Mouse (Mus musculus) splenic B cell, adult 2 months (primary cell): Measurements from ENCODE around the gene Loxl1.

ENCODE experiments used
- DNase-seq: peaks from one replicate; pipeline ENCODE4 v3.0.0-alpha.2; 2011; ENCODE audit warnings: low read depth, low spot score
- H3K27me3 ChIP-seq: 2 replicates; pipeline ENCODE4 v1.6.1; 2012; ENCODE audit warnings: mild to moderate bottlenecking, low read length, moderate library complexity, mixed read lengths; ENCODE audit not compliant: control insufficient read depth, poor library complexity, insufficient read depth, severe bottlenecking
- H3K36me3 ChIP-seq: 2 replicates; pipeline ENCODE4 v1.6.1; 2012; ENCODE audit warnings: mild to moderate bottlenecking, low read length, moderate library complexity, mixed read lengths; ENCODE audit not compliant: control insufficient read depth, poor library complexity, insufficient read depth, severe bottlenecking

The Loxl1 gene

DNA sequence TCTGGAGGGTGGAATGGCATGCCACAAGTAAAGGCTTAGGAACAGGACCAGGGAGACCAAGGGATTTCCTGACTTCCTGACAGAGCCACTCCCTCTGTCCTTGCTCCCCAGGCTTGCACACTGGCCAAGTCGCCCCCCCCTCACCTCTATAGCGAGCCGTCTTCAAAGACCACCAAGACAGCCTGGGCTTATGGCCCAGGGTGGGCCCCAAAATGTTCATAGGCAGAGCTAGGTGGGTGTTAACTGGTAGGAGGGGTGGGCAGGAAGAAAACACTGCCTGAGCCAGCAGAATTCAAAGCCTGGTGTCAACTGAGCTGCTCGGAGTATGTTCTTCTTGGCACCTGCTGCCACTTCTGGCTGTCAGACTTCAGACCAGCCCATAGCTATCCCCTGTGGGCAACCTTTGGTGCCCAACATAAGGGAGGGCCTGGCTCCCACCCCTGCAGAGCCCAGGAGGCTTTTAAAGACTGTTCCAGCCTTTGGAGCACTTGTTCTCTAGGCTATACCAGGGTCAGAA, 15.0 kb downstream of the Loxl1 start:
- no peaks in the 10 kb centered on the region for H3K27me3 ChIP-seq
- no peak for DNase-seq

GRCm38 (mm10) chr9:58297065-58297464, 15.9 kb downstream of the Loxl1 start:
- Histone ChIP-seq H3K27me3 (no peaks in the 10 kb centered on the region), H3K36me3 (no peaks in the 10 kb centered on the region)
- no peak for DNase-seq

More for the DNA sequence above, 15.0 kb downstream of the Loxl1 start:
- no peaks in the 10 kb centered on the region for H3K36me3 ChIP-seq

- Histone ChIP-seq H3K27me3 (no peaks in the 10 kb centered on the region), H3K36me3 (no peaks in the 10 kb centered on the region)
- DNase-seq, result no peak
Measured at GRCm38 (mm10) chr9:58295766-58296361, 17.1 kb downstream of the Loxl1 start.

- no peaks in the 10 kb centered on the region for H3K27me3 ChIP-seq
- no peaks in the 10 kb centered on the region for H3K36me3 ChIP-seq
- DNase-seq, result no peak
Measured at GRCm38 (mm10) chr9:58295345-58295744, 17.6 kb downstream of the Loxl1 start.

DNA sequence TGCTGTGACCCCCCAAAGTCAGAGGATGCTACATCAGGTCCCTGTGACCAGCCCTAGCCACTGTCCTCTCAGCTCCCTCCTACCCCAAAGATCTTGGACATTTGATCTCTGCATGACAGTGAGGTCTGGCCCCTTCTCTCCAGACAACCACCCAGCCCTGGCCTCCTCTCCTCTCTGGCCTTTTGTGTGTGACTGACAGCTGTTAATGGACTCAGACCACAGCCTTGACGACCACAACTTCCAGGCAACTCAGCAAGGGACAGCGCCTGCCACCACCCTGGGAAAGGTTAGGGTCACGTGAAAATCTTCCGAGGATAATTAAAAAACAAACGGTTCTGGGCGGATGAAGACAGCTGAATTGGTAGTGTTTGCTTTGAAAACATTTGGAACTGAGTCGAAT, 18.5 kb downstream of the Loxl1 start:
- DNase-seq, result no peak
- Histone ChIP-seq H3K36me3 (no peaks in the 10 kb centered on the region), H3K27me3 (no peaks in the 10 kb centered on the region)

DNA sequence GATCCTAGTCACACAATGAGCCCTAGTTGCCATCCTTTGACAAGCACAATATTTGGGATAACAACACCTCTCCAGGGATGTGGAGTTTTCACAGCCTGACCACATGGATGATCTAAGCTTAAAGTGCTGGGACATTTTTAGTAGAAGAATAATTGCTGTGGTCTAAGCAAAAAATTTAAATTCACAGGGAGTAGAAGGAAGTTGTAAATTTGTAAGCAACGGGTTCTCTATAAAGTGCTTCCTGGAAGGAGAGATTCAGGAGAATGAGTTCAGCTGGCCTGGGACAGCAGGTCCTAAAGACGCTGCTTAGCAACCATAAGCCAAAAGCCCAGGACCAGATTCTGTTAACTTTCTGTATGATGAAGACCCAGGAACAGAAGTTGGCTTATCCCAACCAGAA, 23.1 kb downstream of the Loxl1 start:
- no peaks in the 10 kb centered on the region for H3K27me3 ChIP-seq
- no peaks in the 10 kb centered on the region for H3K36me3 ChIP-seq
- no peak for DNase-seq

DNA sequence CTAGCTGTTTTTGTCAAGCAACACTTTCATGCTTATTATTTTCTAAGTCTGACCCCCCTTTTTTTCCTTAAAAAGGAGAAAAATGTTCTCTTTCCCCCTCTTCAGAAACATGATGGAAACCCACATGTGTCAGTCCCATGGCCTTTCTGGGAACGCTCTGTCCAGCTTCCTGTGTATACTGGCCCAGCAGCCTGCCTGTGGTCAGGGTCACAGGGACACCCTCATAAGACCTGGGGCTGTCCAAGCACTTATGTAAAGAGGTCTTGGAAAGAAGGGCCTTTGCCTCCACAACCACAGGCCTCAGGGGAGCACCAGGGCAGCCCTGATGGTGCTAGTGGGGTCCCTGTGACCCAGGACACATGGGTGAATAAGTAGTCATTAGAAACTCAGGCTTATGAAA, 23.9 kb downstream of the Loxl1 start:
- DNase-seq, result no peak
- H3K36me3 ChIP-seq, result no peaks in the 10 kb centered on the region
- H3K27me3 ChIP-seq, result no peaks in the 10 kb centered on the region

- Histone ChIP-seq H3K36me3 (peaks cover 2% of the 10 kb centered on the region; the same call in 1 of the 2 replicates), H3K27me3 (no peaks in the 10 kb centered on the region)
- no peak for DNase-seq
Measured at GRCm38 (mm10) chr9:58283431-58283830, 29.6 kb downstream of the Loxl1 start.

- H3K27me3 ChIP-seq, result no peaks in the 10 kb centered on the region
Measured at GRCm38 (mm10) chr9:58281597-58281996, 31.4 kb downstream of the Loxl1 start.

DNA sequence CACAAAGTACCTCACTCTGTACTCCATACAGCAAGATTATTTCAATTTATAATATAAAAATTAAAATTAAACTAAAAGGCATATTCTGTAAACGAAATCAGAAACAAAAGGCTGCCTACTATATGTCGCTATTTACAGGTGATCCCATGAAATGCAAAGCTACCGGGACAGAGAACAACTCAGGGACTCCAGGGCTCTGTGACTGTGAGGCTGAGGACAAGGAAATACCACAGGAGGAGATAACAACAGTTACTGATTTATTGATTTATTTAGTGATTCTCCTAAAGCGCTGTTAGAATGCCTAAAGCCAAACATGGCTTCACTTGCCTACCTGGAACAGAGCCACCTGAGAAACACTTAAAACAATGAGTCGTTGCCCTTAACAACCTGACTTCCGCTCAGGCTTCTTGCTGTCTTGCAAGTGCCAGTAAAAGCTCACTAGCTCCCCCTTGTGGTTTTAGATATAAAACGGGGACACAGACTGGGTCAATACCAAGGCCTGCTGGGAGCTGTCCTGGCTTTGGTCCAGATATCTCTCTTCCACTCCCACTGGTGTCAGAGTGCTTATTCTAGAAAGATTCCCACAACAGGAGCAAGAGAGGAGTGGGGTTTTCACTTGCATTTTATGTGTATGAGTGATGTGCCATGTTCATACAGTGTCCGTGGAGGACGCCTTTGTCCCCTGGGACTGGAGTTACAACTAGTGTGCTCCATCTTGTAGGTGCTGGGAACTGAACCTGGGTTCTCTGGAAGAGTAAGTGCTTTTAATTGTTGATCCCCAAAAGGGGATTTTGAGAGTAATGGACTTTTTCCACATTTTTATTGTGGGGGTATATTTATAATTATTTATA, 32.5 kb downstream of the Loxl1 start:
- Histone ChIP-seq H3K27me3 (no peaks in the 10 kb centered on the region), H3K36me3 (peaks cover 2% of the 10 kb centered on the region; the same call in 1 of the 2 replicates)
- peak; percentile 97 for DNase-seq

More at GRCm38 (mm10) chr9:58281597-58281996, 31.4 kb downstream of the Loxl1 start:
- peak; percentile 78 for DNase-seq
- H3K36me3 ChIP-seq, result peaks cover 2% of the 10 kb centered on the region; the same call in 1 of the 2 replicates

DNA sequence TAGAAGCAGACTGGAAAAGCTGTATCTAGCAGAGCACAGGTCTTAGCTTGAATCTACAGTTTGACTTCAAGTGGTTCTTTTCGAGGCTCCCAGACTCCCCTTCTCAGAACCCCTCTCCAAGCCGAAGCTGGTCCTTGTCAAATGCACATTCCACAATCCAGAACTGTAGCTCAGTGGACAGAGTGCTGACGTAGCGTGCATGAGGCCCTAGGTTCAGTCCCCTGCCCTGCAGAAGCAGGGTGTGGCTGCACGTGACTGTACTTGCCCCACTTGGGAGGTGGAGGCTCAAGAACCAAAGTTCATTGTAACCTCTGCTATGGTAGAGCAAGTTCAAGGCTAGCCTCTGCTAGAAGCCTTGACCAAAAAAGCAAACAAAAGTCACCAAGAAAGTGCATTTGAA, 33.2 kb downstream of the Loxl1 start:
- Histone ChIP-seq H3K27me3 (no peaks in the 10 kb centered on the region), H3K36me3 (peaks cover 2% of the 10 kb centered on the region; the same call in 1 of the 2 replicates)
- no peak for DNase-seq

DNA sequence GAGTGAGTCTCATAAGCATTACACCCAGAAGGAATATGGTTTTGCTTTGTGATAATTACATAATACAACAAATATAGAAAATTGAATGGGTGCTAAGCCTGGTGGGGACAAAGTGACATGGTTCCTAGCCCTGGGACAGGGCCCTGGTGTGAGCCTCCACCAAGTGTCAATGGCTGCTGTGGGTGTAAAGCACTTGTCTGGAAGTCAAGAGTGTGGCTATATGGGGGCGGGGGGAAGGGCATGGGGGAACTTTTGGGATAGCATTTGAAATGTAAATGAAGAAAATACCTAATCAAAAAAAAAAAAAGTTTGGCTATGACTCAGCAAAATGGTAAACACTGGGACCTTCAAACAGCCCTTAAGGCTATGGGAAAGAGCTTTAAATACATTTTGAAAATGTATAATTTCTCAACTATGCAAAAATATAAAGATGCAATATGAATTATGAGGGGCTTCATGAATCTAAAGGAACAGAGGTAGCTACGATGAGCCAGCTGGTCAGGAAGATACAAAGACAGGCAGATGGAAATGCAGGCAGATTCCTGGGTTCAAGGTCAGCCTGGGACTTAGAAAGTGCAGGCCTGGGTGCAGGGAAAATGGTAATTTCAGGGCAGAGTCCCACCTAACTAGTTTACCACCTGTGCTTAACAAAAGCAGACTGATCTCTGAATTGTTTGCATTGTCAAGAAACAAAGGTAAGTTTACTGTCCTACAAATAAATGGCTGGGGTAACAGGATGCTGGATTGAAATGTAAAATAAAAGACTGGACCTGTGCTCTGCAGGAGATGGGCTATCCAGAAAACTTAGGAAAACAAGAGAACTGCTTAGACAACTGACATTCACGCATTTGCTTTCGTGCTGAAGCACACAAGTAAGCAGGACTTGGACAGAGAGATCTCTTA, 33.9 kb downstream of the Loxl1 start:
- Histone ChIP-seq H3K36me3 (peaks cover 2% of the 10 kb centered on the region; the same call in 1 of the 2 replicates), H3K27me3 (no peaks in the 10 kb centered on the region)
- DNase-seq, result no peak

DNA sequence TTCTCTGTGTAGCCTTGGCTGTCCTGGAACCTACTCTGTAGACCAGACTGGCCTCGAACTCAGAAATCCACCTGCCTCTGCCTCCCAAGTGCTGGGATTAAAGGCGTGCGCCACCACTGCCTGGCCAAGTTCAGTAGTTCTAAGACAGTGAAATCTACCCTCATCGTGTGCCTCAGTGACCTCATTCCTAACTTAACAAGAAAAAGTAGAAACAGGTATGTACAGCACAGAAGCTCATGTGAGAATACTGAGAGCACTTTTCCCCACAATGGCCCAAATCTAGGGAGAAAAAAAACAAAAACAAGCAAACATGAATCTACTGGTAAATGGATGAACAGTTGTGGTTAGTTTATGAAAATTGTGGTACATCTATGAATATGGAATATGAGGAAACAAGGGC, 34.7 kb downstream of the Loxl1 start:
- Histone ChIP-seq H3K36me3 (no peaks in the 10 kb centered on the region), H3K27me3 (no peaks in the 10 kb centered on the region)
- no peak for DNase-seq

DNA sequence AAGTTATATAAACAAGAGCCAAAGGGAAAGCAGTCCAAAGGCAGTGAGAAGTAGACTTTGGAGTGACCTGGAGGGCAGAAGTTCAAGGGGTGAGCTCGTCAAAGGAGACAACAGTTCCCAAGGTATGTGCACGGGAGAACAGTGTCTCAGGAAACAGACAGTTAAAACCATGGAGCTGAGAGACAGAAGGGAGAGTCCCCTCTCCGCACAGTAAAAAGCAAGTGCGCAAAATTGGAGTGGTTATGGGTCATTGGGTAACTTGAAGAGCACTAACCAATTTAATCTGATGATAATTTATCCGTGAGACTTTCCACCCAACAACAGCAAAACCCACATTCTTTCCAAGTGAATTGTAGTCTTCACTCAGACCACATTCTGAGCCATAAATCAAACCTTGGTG, 36.6 kb downstream of the Loxl1 start:
- H3K36me3 ChIP-seq, result no peaks in the 10 kb centered on the region
- DNase-seq, result no peak
- no peaks in the 10 kb centered on the region for H3K27me3 ChIP-seq
